Mouse (Mus musculus) liver, embryonic 16.5 days (tissue): ENCODE measurements at regions not wholly inside any gene's neighbourhood (a gene's known extent, or its start where the extent isn't known, plus 50 kb on each side); places are given as distances from the start of the nearest gene placed in this dataset.

Experiments used
- ATAC-seq: fragments of 200-750 bp; cut with Nextera tagmentation; 2 replicates; pipeline ENCODE4 v1.8.0; 2017; ENCODE audit warnings: low read depth, mild to moderate bottlenecking, moderate number of reproducible peaks, moderate library complexity
- H3K27ac ChIP-seq: fragments of 300-500 bp; sonication (generic); 2 replicates; pipeline ENCODE4 v1.5.1; 2014; ENCODE audit warnings: mild to moderate bottlenecking, low read length
- H3K27me3 ChIP-seq: fragments of 300-500 bp; sonication (generic); 2 replicates; pipeline ENCODE4 v1.6.1; 2014; ENCODE audit warnings: low read depth, low read length, mixed read lengths; ENCODE audit not compliant: control insufficient read depth, insufficient read depth
- H3K36me3 ChIP-seq: fragments of 300-500 bp; sonication (generic); 2 replicates; pipeline ENCODE4 v1.6.1; 2014; ENCODE audit warnings: mild to moderate bottlenecking; ENCODE audit not compliant: control insufficient read depth, insufficient read depth
- H3K4me1 ChIP-seq: fragments of 300-500 bp; sonication (generic); 2 replicates; pipeline ENCODE4 v1.6.1; 2014; ENCODE audit warnings: low read depth, low read length, mixed read lengths; ENCODE audit not compliant: control insufficient read depth
- H3K4me2 ChIP-seq: fragments of 300-500 bp; sonication (generic); 2 replicates; pipeline ENCODE4 v1.6.1; 2014; ENCODE audit warnings: low read depth, low read length, mixed read lengths
- H3K4me3 ChIP-seq: fragments of 300-500 bp; sonication (generic); 2 replicates; pipeline ENCODE4 v1.5.1; 2014; ENCODE audit warnings: low read depth, mild to moderate bottlenecking, low read length
- H3K9ac ChIP-seq: fragments of 300-500 bp; sonication (generic); 2 replicates; pipeline ENCODE4 v1.6.1; 2014; ENCODE audit warnings: low read depth, low read length
- H3K9me3 ChIP-seq: fragments of 300-500 bp; sonication (generic); replicated peaks from 2 replicates; pipeline ENCODE4 v1.6.1; 2016; ENCODE audit warnings: low read length; ENCODE audit not compliant: control insufficient read depth
- WGBS: fragments of 180-500 bp; shearing (Covaris S2); extraction: QIAGEN DNeasy Blood & Tissue Kit; methylation state at CpG from one replicate; pipeline ENCODE4 v1.1.7; 2014; ENCODE audit not compliant: insufficient replicate concordance; 5-methylcytosine and 5-hydroxymethylcytosine counted together

GRCm38 (mm10) chr14:36612860-36613259 is 355.7 kb downstream of the Ccser2 start:
- Histone ChIP-seq H3K9me3 (no peaks in the 10 kb centered on the region), H3K9ac (no peak overlapping the region), H3K4me3 (no peak overlapping the region), H3K27me3 (no peaks in the 10 kb centered on the region), H3K4me1 (peaks cover 11% of the 10 kb centered on the region), H3K4me2 (no peak overlapping the region), H3K27ac (peak overlapping the region; percentile 53; the same call in 1 of the 2 replicates), H3K36me3 (no peaks in the 10 kb centered on the region)
- ATAC-seq: peak; percentile 92
- 46% methylated on average over 3 of the region's 3 CpGs for WGBS

- Histone ChIP-seq H3K4me2 (no peak overlapping the region), H3K9ac (no peak overlapping the region), H3K27me3 (no peaks in the 10 kb centered on the region), H3K36me3 (no peaks in the 10 kb centered on the region), H3K9me3 (no peaks in the 10 kb centered on the region), H3K4me1 (no peaks in the 10 kb centered on the region), H3K27ac (no peak overlapping the region), H3K4me3 (no peak overlapping the region)
- 44% methylated on average over 4 of the region's 4 CpGs for WGBS
- ATAC-seq: 0 out of 2 replicates have a peak, but pooled peaks have one; percentile 12
Measured at GRCm38 (mm10) chr14:36584065-36584635, 384.4 kb downstream of the Ccser2 start.

- peak; percentile 94 for ATAC-seq
- Histone ChIP-seq H3K27me3 (no peaks in the 10 kb centered on the region), H3K4me3 (no peak overlapping the region), H3K36me3 (no peaks in the 10 kb centered on the region), H3K9me3 (no peaks in the 10 kb centered on the region), H3K27ac (no peak overlapping the region), H3K4me2 (no peak overlapping the region), H3K9ac (no peak overlapping the region), H3K4me1 (no peaks in the 10 kb centered on the region)
- WGBS: 65% methylated on average over 3 of the region's 3 CpGs
Measured at GRCm38 (mm10) chr14:36583338-36584064, 385.1 kb downstream of the Ccser2 start.

GRCm38 (mm10) chr14:36563229-36563865 is 405.2 kb downstream of the Ccser2 start:
- Histone ChIP-seq H3K9ac (no peak overlapping the region), H3K4me1 (no peaks in the 10 kb centered on the region), H3K27ac (no peak overlapping the region), H3K9me3 (no peaks in the 10 kb centered on the region), H3K4me3 (no peak overlapping the region), H3K4me2 (no peak overlapping the region), H3K36me3 (no peaks in the 10 kb centered on the region), H3K27me3 (no peaks in the 10 kb centered on the region)
- WGBS: 66% methylated on average over 3 of the region's 3 CpGs
- ATAC-seq: no peak

GRCm38 (mm10) chr14:36537402-36537801 is 431.2 kb downstream of the Ccser2 start:
- WGBS: 73% methylated on average over 5 of the region's 5 CpGs
- Histone ChIP-seq H3K9me3 (no peaks in the 10 kb centered on the region), H3K9ac (no peak overlapping the region)

GRCm38 (mm10) chr14:36527310-36527709 is 432.6 kb downstream of the 4930474N05Rik start:
- Histone ChIP-seq H3K9me3 (no peaks in the 10 kb centered on the region), H3K9ac (no peak overlapping the region), H3K4me2 (no peak overlapping the region), H3K4me1 (no peaks in the 10 kb centered on the region), H3K27ac (no peak overlapping the region), H3K36me3 (no peaks in the 10 kb centered on the region), H3K27me3 (no peaks in the 10 kb centered on the region), H3K4me3 (no peak overlapping the region)
- WGBS: 39% methylated on average over 1 of the region's 1 CpGs
- no peak for ATAC-seq

More at GRCm38 (mm10) chr14:36537402-36537801, 431.2 kb downstream of the Ccser2 start:
- no peak overlapping the region for H3K4me3 ChIP-seq
- no peaks in the 10 kb centered on the region for H3K27me3 ChIP-seq
- no peak overlapping the region for H3K4me2 ChIP-seq
- no peaks in the 10 kb centered on the region for H3K36me3 ChIP-seq
- ATAC-seq: no peak
- H3K4me1 ChIP-seq: no peaks in the 10 kb centered on the region
- H3K27ac ChIP-seq: no peak overlapping the region

- Histone ChIP-seq H3K4me3 (no peak overlapping the region), H3K27me3 (no peaks in the 10 kb centered on the region), H3K4me2 (no peak overlapping the region), H3K9ac (no peak overlapping the region), H3K27ac (no peak overlapping the region), H3K4me1 (no peaks in the 10 kb centered on the region), H3K36me3 (no peaks in the 10 kb centered on the region), H3K9me3 (no peaks in the 10 kb centered on the region)
- no peak for ATAC-seq
Measured at GRCm38 (mm10) chr14:36525591-36526037, 430.9 kb downstream of the 4930474N05Rik start.

- Histone ChIP-seq H3K27ac (no peak overlapping the region), H3K36me3 (no peaks in the 10 kb centered on the region), H3K27me3 (no peaks in the 10 kb centered on the region), H3K4me3 (no peak overlapping the region), H3K9ac (no peak overlapping the region), H3K4me2 (no peak overlapping the region), H3K9me3 (no peaks in the 10 kb centered on the region), H3K4me1 (no peaks in the 10 kb centered on the region)
- ATAC-seq: no peak
- 51% methylated on average over 2 of the region's 2 CpGs for WGBS
Measured at GRCm38 (mm10) chr14:36502076-36502994, 407.6 kb downstream of the 4930474N05Rik start.
